Mouse (Mus musculus): ENCODE measurements at regions not wholly inside any gene's neighbourhood (a gene's known extent, or its start where the extent isn't known, plus 50 kb on each side); places are given as distances from the start of the nearest gene placed in this dataset.
"Not testable (repeated sequence)": the region's sequence is repeated elsewhere in the genome, so short reads cannot be mapped to it uniquely, and the experiment has no call there.

- DNase-seq (ENCODE audit: low spot score in 2 of 2), result no peak
Measured at GRCm38 (mm10) chr11:10276224-10276623, 837.8 kb upstream of the Vwc2 start.

GRCm38 (mm10) chr11:10283553-10283952 lies 830.5 kb upstream of the Vwc2 start:
- DNase-seq (ENCODE audit: low spot score in 2 of 2), result peak in 1 of 2 experiments; percentile 8

- DNase-seq (ENCODE audit: low spot score in 2 of 2), result no peak
Measured at GRCm38 (mm10) chr11:10291996-10292395, 822.0 kb upstream of the Vwc2 start.

GRCm38 (mm10) chr11:10309023-10309720 lies 804.9 kb upstream of the Vwc2 start:
- no peak for DNase-seq (ENCODE audit: low spot score in 2 of 2)

- no peak for DNase-seq (ENCODE audit: low spot score in 2 of 2)
Measured at GRCm38 (mm10) chr11:10317427-10317826, 796.6 kb upstream of the Vwc2 start.

- no peak for DNase-seq (ENCODE audit: low spot score in 2 of 2)
Measured at GRCm38 (mm10) chr11:10318048-10318759, 795.8 kb upstream of the Vwc2 start.

GRCm38 (mm10) chr11:10330253-10330652 lies 783.8 kb upstream of the Vwc2 start:
- not testable (repeated sequence) for DNase-seq (ENCODE audit: low spot score in 2 of 2)

GRCm38 (mm10) chr11:10337781-10338180 lies 776.2 kb upstream of the Vwc2 start:
- DNase-seq (ENCODE audit: low spot score in 2 of 2), result no peak

- no peak for DNase-seq (ENCODE audit: low spot score in 2 of 2)
Measured at GRCm38 (mm10) chr11:10372340-10372739, 741.7 kb upstream of the Vwc2 start.

All from urinary bladder, postnatal 36 days (tissue).